Mouse (Mus musculus): ENCODE measurements around the gene Sirt6. TPM values are rescaled to one million over a fixed set of nuclear protein-coding genes. Genes with fewer than 3 reads are reported as not detected.
A peak's percentile ranks its signal among the peaks of the same experiment; 100 is the strongest.

Gene Sirt6
- polyA plus RNA-seq, 1 experiment from 2014 or later = 27.3 TPM

- 76% methylated on average over 16 of the region's 16 CpGs for WGBS (ENCODE audit: insufficient replicate concordance)
- ATAC-seq (replicated peaks; ENCODE audit: insufficient number of reproducible peaks, low FRiP score, low TSS enrichment) = no peak
These were observed 793 bp upstream of the Sirt6 start, which contains the start of gene Ankrd24 for GRCm38 (mm10) chr10:81628390-81628789. Ankrd24 (plus strand) TSS chr10:81628540.

GRCm38 (mm10) chr10:81627836-81628220, 231 bp upstream of the Sirt6 start:
- 52% methylated on average over 7 of the region's 7 CpGs for WGBS (ENCODE audit: insufficient replicate concordance)
- Histone ChIP-seq H3K27ac (ENCODE audit: low read depth, low read length) (peak overlapping the region; percentile 91), H3K4me3 (ENCODE audit: low read depth, low read length) (peak overlapping the region; percentile 74), H3K4me1 (ENCODE audit: control insufficient read depth, insufficient read depth, low read length) (peaks cover 8% of the 10 kb centered on the region), H3K9me3 (replicated peaks; ENCODE audit: control insufficient read depth, low read length) (no peaks in the 10 kb centered on the region), H3K27me3 (ENCODE audit: control insufficient read depth, insufficient read depth, low read length) (no peaks in the 10 kb centered on the region), H3K4me2 (peak overlapping the region; percentile 93), H3K36me3 (ENCODE audit: control insufficient read depth, insufficient read depth, low read length) (0 out of 2 replicates have a peak, but pooled peaks cover 6% of the 10 kb centered on the region), H3K9ac (ENCODE audit: low read depth, low read length) (peak overlapping the region; percentile 86)
- ATAC-seq (replicated peaks; ENCODE audit: insufficient number of reproducible peaks, low FRiP score, low TSS enrichment) = 0 out of 2 replicates have a peak, but pooled peaks have one; percentile 11

More at GRCm38 (mm10) chr10:81628390-81628789, 793 bp upstream of the Sirt6 start, which contains the start of gene Ankrd24:
- H3K9ac ChIP-seq (ENCODE audit: low read depth, low read length) = peak within 1 kb of the TSS; percentile 86
- no peaks in the 10 kb centered on the region for H3K9me3 ChIP-seq (replicated peaks; ENCODE audit: control insufficient read depth, low read length)
- H3K36me3 ChIP-seq (ENCODE audit: control insufficient read depth, insufficient read depth, low read length) = 0 out of 2 replicates have a peak, but pooled peaks cover 6% of the 10 kb centered on the region
- peak within 1 kb of the TSS; percentile 74 for H3K4me3 ChIP-seq (ENCODE audit: low read depth, low read length)
- peak within 1 kb of the TSS; percentile 93 for H3K4me2 ChIP-seq
- H3K27me3 ChIP-seq (ENCODE audit: control insufficient read depth, insufficient read depth, low read length) = no peaks in the 10 kb centered on the region
- H3K4me1 ChIP-seq (ENCODE audit: control insufficient read depth, insufficient read depth, low read length) = peaks cover 8% of the 10 kb centered on the region
- H3K27ac ChIP-seq (ENCODE audit: low read depth, low read length) = peak within 1 kb of the TSS; percentile 91

- H3K27ac ChIP-seq (ENCODE audit: low read depth, low read length) = peak overlapping the region; percentile 91
- H3K4me2 ChIP-seq = peak overlapping the region; percentile 93
- peak overlapping the region; percentile 74 for H3K4me3 ChIP-seq (ENCODE audit: low read depth, low read length)
- H3K9me3 ChIP-seq (replicated peaks; ENCODE audit: control insufficient read depth, low read length) = no peaks in the 10 kb centered on the region
- H3K36me3 ChIP-seq (ENCODE audit: control insufficient read depth, insufficient read depth, low read length) = 0 out of 2 replicates have a peak, but pooled peaks cover 9% of the 10 kb centered on the region
- peaks cover 8% of the 10 kb centered on the region for H3K4me1 ChIP-seq (ENCODE audit: control insufficient read depth, insufficient read depth, low read length)
- 87% methylated on average over 22 of the region's 22 CpGs for WGBS (ENCODE audit: insufficient replicate concordance)
- peak overlapping the region; percentile 86 for H3K9ac ChIP-seq (ENCODE audit: low read depth, low read length)
- no peaks in the 10 kb centered on the region for H3K27me3 ChIP-seq (ENCODE audit: control insufficient read depth, insufficient read depth, low read length)
- no peak; the same call in 1 of the 2 replicates for ATAC-seq (replicated peaks; ENCODE audit: insufficient number of reproducible peaks, low FRiP score, low TSS enrichment)
These were observed 1.2 kb downstream of the Sirt6 start for GRCm38 (mm10) chr10:81626101-81626993.

GRCm38 (mm10) chr10:81623441-81623840, 4.2 kb downstream of the Sirt6 start:
- no peak overlapping the region for H3K4me3 ChIP-seq (ENCODE audit: low read depth, low read length)
- H3K36me3 ChIP-seq (ENCODE audit: control insufficient read depth, insufficient read depth, low read length) = 0 out of 2 replicates have a peak, but pooled peaks cover 9% of the 10 kb centered on the region
- H3K27ac ChIP-seq (ENCODE audit: low read depth, low read length) = no peak overlapping the region
- no peaks in the 10 kb centered on the region for H3K9me3 ChIP-seq (replicated peaks; ENCODE audit: control insufficient read depth, low read length)
- no peak overlapping the region for H3K4me2 ChIP-seq
- peaks cover 8% of the 10 kb centered on the region for H3K4me1 ChIP-seq (ENCODE audit: control insufficient read depth, insufficient read depth, low read length)
- no peaks in the 10 kb centered on the region for H3K27me3 ChIP-seq (ENCODE audit: control insufficient read depth, insufficient read depth, low read length)
- H3K9ac ChIP-seq (ENCODE audit: low read depth, low read length) = no peak overlapping the region
- ATAC-seq (replicated peaks; ENCODE audit: insufficient number of reproducible peaks, low FRiP score, low TSS enrichment) = no peak
- 56% methylated on average over 8 of the region's 8 CpGs for WGBS (ENCODE audit: insufficient replicate concordance)

GRCm38 (mm10) chr10:81620786-81621185, 6.8 kb downstream of the Sirt6 start:
- H3K4me3 ChIP-seq (ENCODE audit: low read depth, low read length) = no peak overlapping the region
- H3K9me3 ChIP-seq (replicated peaks; ENCODE audit: control insufficient read depth, low read length) = no peaks in the 10 kb centered on the region
- no peaks in the 10 kb centered on the region for H3K4me1 ChIP-seq (ENCODE audit: control insufficient read depth, insufficient read depth, low read length)
- no peak overlapping the region for H3K4me2 ChIP-seq
- no peak for ATAC-seq (replicated peaks; ENCODE audit: insufficient number of reproducible peaks, low FRiP score, low TSS enrichment)
- no peak overlapping the region for H3K27ac ChIP-seq (ENCODE audit: low read depth, low read length)
- H3K9ac ChIP-seq (ENCODE audit: low read depth, low read length) = no peak overlapping the region
- no peaks in the 10 kb centered on the region for H3K27me3 ChIP-seq (ENCODE audit: control insufficient read depth, insufficient read depth, low read length)
- 0 out of 2 replicates have a peak, but pooled peaks cover 9% of the 10 kb centered on the region for H3K36me3 ChIP-seq (ENCODE audit: control insufficient read depth, insufficient read depth, low read length)
- WGBS (ENCODE audit: insufficient replicate concordance) = 40% methylated on average over 9 of the region's 9 CpGs

- Histone ChIP-seq H3K4me1 (ENCODE audit: control insufficient read depth, insufficient read depth, low read length) (no peaks in the 10 kb centered on the region), H3K4me3 (ENCODE audit: low read depth, low read length) (no peak overlapping the region), H3K27ac (ENCODE audit: low read depth, low read length) (no peak overlapping the region), H3K9me3 (replicated peaks; ENCODE audit: control insufficient read depth, low read length) (no peaks in the 10 kb centered on the region), H3K4me2 (no peak overlapping the region), H3K9ac (ENCODE audit: low read depth, low read length) (no peak overlapping the region), H3K36me3 (ENCODE audit: control insufficient read depth, insufficient read depth, low read length) (0 out of 2 replicates have a peak, but pooled peaks cover 9% of the 10 kb centered on the region), H3K27me3 (ENCODE audit: control insufficient read depth, insufficient read depth, low read length) (no peaks in the 10 kb centered on the region)
- no peak for ATAC-seq (replicated peaks; ENCODE audit: insufficient number of reproducible peaks, low FRiP score, low TSS enrichment)
- 77% methylated on average over 5 of the region's 5 CpGs for WGBS (ENCODE audit: insufficient replicate concordance)
These were observed 7.6 kb downstream of the Sirt6 start for GRCm38 (mm10) chr10:81619976-81620375.

GRCm38 (mm10) chr10:81615486-81615885, 12.1 kb downstream of the Sirt6 start:
- Histone ChIP-seq H3K36me3 (ENCODE audit: control insufficient read depth, insufficient read depth, low read length) (no peaks in the 10 kb centered on the region), H3K9me3 (replicated peaks; ENCODE audit: control insufficient read depth, low read length) (no peaks in the 10 kb centered on the region; the same call in 1 of the 2 replicates), H3K4me1 (ENCODE audit: control insufficient read depth, insufficient read depth, low read length) (no peaks in the 10 kb centered on the region), H3K9ac (ENCODE audit: low read depth, low read length) (no peak overlapping the region), H3K27ac (ENCODE audit: low read depth, low read length) (no peak overlapping the region), H3K4me2 (no peak overlapping the region), H3K4me3 (ENCODE audit: low read depth, low read length) (no peak overlapping the region), H3K27me3 (ENCODE audit: control insufficient read depth, insufficient read depth, low read length) (no peaks in the 10 kb centered on the region)
- WGBS (ENCODE audit: insufficient replicate concordance) = 81% methylated on average over 6 of the region's 6 CpGs
- no peak for ATAC-seq (replicated peaks; ENCODE audit: insufficient number of reproducible peaks, low FRiP score, low TSS enrichment)

GRCm38 (mm10) chr10:81612779-81613178, 14.8 kb downstream of the Sirt6 start:
- Histone ChIP-seq H3K9me3 (replicated peaks; ENCODE audit: control insufficient read depth, low read length) (no peaks in the 10 kb centered on the region; the same call in 1 of the 2 replicates), H3K27me3 (ENCODE audit: control insufficient read depth, insufficient read depth, low read length) (no peaks in the 10 kb centered on the region), H3K9ac (ENCODE audit: low read depth, low read length) (no peak overlapping the region), H3K36me3 (ENCODE audit: control insufficient read depth, insufficient read depth, low read length) (no peaks in the 10 kb centered on the region), H3K4me1 (ENCODE audit: control insufficient read depth, insufficient read depth, low read length) (no peaks in the 10 kb centered on the region), H3K27ac (ENCODE audit: low read depth, low read length) (no peak overlapping the region), H3K4me3 (ENCODE audit: low read depth, low read length) (no peak overlapping the region), H3K4me2 (no peak overlapping the region)
- ATAC-seq (replicated peaks; ENCODE audit: insufficient number of reproducible peaks, low FRiP score, low TSS enrichment) = no peak
- WGBS (ENCODE audit: insufficient replicate concordance) = 58% methylated on average over 3 of the region's 3 CpGs

Data from heart, embryonic 11.5 days (tissue).